Mouse (Mus musculus): ENCODE measurements at regions not wholly inside any gene's neighbourhood (a gene's known extent, or its start where the extent isn't known, plus 50 kb on each side); places are given as distances from the start of the nearest gene placed in this dataset.
A peak's percentile ranks its signal among the peaks of the same experiment; 100 is the strongest.
"Not testable (repeated sequence)": the region's sequence is repeated elsewhere in the genome, so short reads cannot be mapped to it uniquely, and the experiment has no call there.

- H3K36me3 ChIP-seq, result no peaks in the 10 kb centered on the region
- H3K4me3 ChIP-seq, result no peak overlapping the region
- H3K27ac ChIP-seq (replicated peaks), result no peak overlapping the region
- H3K9me3 ChIP-seq, result no peaks in the 10 kb centered on the region
- no peaks in the 10 kb centered on the region for H3K4me1 ChIP-seq
- 43% methylated on average over 2 of the region's 2 CpGs for WGBS
- H3K9ac ChIP-seq (replicated peaks), result no peak overlapping the region
- no peak for ATAC-seq (ENCODE audit: low FRiP score, low read depth)
- no peak overlapping the region for H3K4me2 ChIP-seq (replicated peaks)
- no peaks in the 10 kb centered on the region for H3K27me3 ChIP-seq
Measured at GRCm38 (mm10) chr2:85280580-85280979, 58.5 kb downstream of the Olfr987 start.

GRCm38 (mm10) chr2:85278128-85278527 is 61.0 kb downstream of the Olfr987 start:
- no peak overlapping the region for H3K4me3 ChIP-seq
- H3K9ac ChIP-seq (replicated peaks), result no peak overlapping the region
- 90% methylated on average over 3 of the region's 3 CpGs for WGBS
- no peaks in the 10 kb centered on the region for H3K9me3 ChIP-seq
- no peak overlapping the region for H3K27ac ChIP-seq (replicated peaks)
- no peaks in the 10 kb centered on the region for H3K36me3 ChIP-seq
- ATAC-seq (ENCODE audit: low FRiP score, low read depth), result no peak
- H3K27me3 ChIP-seq, result no peaks in the 10 kb centered on the region
- no peak overlapping the region for H3K4me2 ChIP-seq (replicated peaks)
- no peaks in the 10 kb centered on the region for H3K4me1 ChIP-seq

- WGBS, result 97% methylated on average over 1 of the region's 1 CpGs
- ATAC-seq (ENCODE audit: low FRiP score, low read depth), result no peak
- H3K4me2 ChIP-seq (replicated peaks), result no peak overlapping the region
Measured at GRCm38 (mm10) chr2:85277433-85277832, 61.7 kb downstream of the Olfr987 start.

GRCm38 (mm10) chr2:85266813-85267212 is 69.8 kb upstream of the Lrrc55 start:
- H3K4me3 ChIP-seq; H3K27ac ChIP-seq (replicated peaks); H3K4me2 ChIP-seq (replicated peaks); H3K9ac ChIP-seq (replicated peaks); H3K9me3 ChIP-seq; ATAC-seq (ENCODE audit: low FRiP score, low read depth); H3K27me3 ChIP-seq; H3K36me3 ChIP-seq; H3K4me1 ChIP-seq: not testable (repeated sequence)
- 94% methylated on average over 14 of the region's 14 CpGs for WGBS

More at GRCm38 (mm10) chr2:85277433-85277832, 61.7 kb downstream of the Olfr987 start:
- Histone ChIP-seq H3K9ac (replicated peaks) (no peak overlapping the region), H3K4me1 (no peaks in the 10 kb centered on the region), H3K27ac (replicated peaks) (no peak overlapping the region), H3K9me3 (no peaks in the 10 kb centered on the region), H3K36me3 (no peaks in the 10 kb centered on the region), H3K4me3 (no peak overlapping the region), H3K27me3 (no peaks in the 10 kb centered on the region)

GRCm38 (mm10) chr2:85265667-85266066 is 68.7 kb upstream of the Lrrc55 start:
- no peak overlapping the region for H3K9ac ChIP-seq (replicated peaks)
- H3K9me3 ChIP-seq, result no peaks in the 10 kb centered on the region
- H3K4me3 ChIP-seq, result no peak overlapping the region
- H3K27me3 ChIP-seq, result no peaks in the 10 kb centered on the region
- ATAC-seq (ENCODE audit: low FRiP score, low read depth), result no peak
- H3K36me3 ChIP-seq, result no peaks in the 10 kb centered on the region
- H3K4me1 ChIP-seq, result no peaks in the 10 kb centered on the region
- no peak overlapping the region for H3K4me2 ChIP-seq (replicated peaks)
- H3K27ac ChIP-seq (replicated peaks), result no peak overlapping the region

- ATAC-seq (ENCODE audit: low FRiP score, low read depth), result no peak
- Histone ChIP-seq H3K27me3 (no peaks in the 10 kb centered on the region), H3K4me2 (replicated peaks) (no peak overlapping the region), H3K27ac (replicated peaks) (no peak overlapping the region), H3K4me1 (no peaks in the 10 kb centered on the region), H3K36me3 (no peaks in the 10 kb centered on the region), H3K9ac (replicated peaks) (no peak overlapping the region), H3K4me3 (no peak overlapping the region), H3K9me3 (no peaks in the 10 kb centered on the region)
- WGBS, result 65% methylated on average over 2 of the region's 2 CpGs
Measured at GRCm38 (mm10) chr2:85265037-85265524, 68.1 kb upstream of the Lrrc55 start.

GRCm38 (mm10) chr2:85257356-85257755 is 60.4 kb upstream of the Lrrc55 start:
- no peak overlapping the region for H3K9ac ChIP-seq (replicated peaks)
- no peaks in the 10 kb centered on the region for H3K27me3 ChIP-seq
- no peak overlapping the region for H3K27ac ChIP-seq (replicated peaks)
- no peak overlapping the region for H3K4me2 ChIP-seq (replicated peaks)
- H3K4me1 ChIP-seq, result peaks cover 2% of the 10 kb centered on the region; the same call in 1 of the 2 replicates
- no peaks in the 10 kb centered on the region for H3K9me3 ChIP-seq
- H3K36me3 ChIP-seq, result no peaks in the 10 kb centered on the region
- no peak for ATAC-seq (ENCODE audit: low FRiP score, low read depth)
- H3K4me3 ChIP-seq, result no peak overlapping the region
- 87% methylated on average over 3 of the region's 3 CpGs for WGBS

GRCm38 (mm10) chr2:85255610-85256009 is 58.6 kb upstream of the Lrrc55 start:
- no peaks in the 10 kb centered on the region for H3K27me3 ChIP-seq
- no peak overlapping the region for H3K4me3 ChIP-seq
- H3K4me1 ChIP-seq, result peaks cover 4% of the 10 kb centered on the region; the same call in 1 of the 2 replicates
- no peak for ATAC-seq (ENCODE audit: low FRiP score, low read depth)
- no peak overlapping the region for H3K9ac ChIP-seq (replicated peaks)
- WGBS, result 85% methylated on average over 2 of the region's 2 CpGs
- no peak overlapping the region for H3K27ac ChIP-seq (replicated peaks)
- H3K9me3 ChIP-seq, result no peaks in the 10 kb centered on the region
- H3K36me3 ChIP-seq, result no peaks in the 10 kb centered on the region
- no peak overlapping the region for H3K4me2 ChIP-seq (replicated peaks)

GRCm38 (mm10) chr2:85252343-85253285 is 55.6 kb upstream of the Lrrc55 start:
- 50% methylated on average over 16 of the region's 16 CpGs for WGBS
- Histone ChIP-seq H3K9me3 (no peaks in the 10 kb centered on the region), H3K4me2 (replicated peaks) (no peak overlapping the region), H3K27me3 (no peaks in the 10 kb centered on the region), H3K4me3 (no peak overlapping the region), H3K4me1 (peaks cover 4% of the 10 kb centered on the region; the same call in 1 of the 2 replicates), H3K9ac (replicated peaks) (no peak overlapping the region), H3K36me3 (no peaks in the 10 kb centered on the region), H3K27ac (replicated peaks) (no peak overlapping the region)
- ATAC-seq (ENCODE audit: low FRiP score, low read depth), result 0 out of 2 replicates have a peak, but pooled peaks have one; percentile 30

- H3K4me3 ChIP-seq, result no peak overlapping the region
- H3K4me1 ChIP-seq, result peaks cover 4% of the 10 kb centered on the region; the same call in 1 of the 2 replicates
- no peak overlapping the region for H3K27ac ChIP-seq (replicated peaks)
- no peaks in the 10 kb centered on the region for H3K9me3 ChIP-seq
- no peak overlapping the region for H3K4me2 ChIP-seq (replicated peaks)
- 88% methylated on average over 10 of the region's 10 CpGs for WGBS
- no peaks in the 10 kb centered on the region for H3K27me3 ChIP-seq
- no peaks in the 10 kb centered on the region for H3K36me3 ChIP-seq
- no peak for ATAC-seq (ENCODE audit: low FRiP score, low read depth)
- no peak overlapping the region for H3K9ac ChIP-seq (replicated peaks)
Measured at GRCm38 (mm10) chr2:85250026-85250560, 53.1 kb upstream of the Lrrc55 start.

Measured in midbrain, embryonic 12.5 days (tissue).